Mouse (Mus musculus) subcutaneous adipose tissue, adult 2 months (tissue): ENCODE measurements around the gene Hmgcs1. TPM values are rescaled to one million over a fixed set of nuclear protein-coding genes. Genes with fewer than 3 reads are reported as not detected.

Source experiments
- polyA plus RNA-seq: library from polyadenylated mRNA; depleted of rRNA; stranded (reverse); fragments of >200 nt; gene quantifications from 2 replicates; pipeline ENCODE4 v1.2.3, GENCODE M21; 2012; ENCODE audit warnings: low replicate concordance; rRNA removed

The Hmgcs1 gene
- 36.6 and 111 TPM in 2 replicates for polyA plus RNA-seq

DNA sequence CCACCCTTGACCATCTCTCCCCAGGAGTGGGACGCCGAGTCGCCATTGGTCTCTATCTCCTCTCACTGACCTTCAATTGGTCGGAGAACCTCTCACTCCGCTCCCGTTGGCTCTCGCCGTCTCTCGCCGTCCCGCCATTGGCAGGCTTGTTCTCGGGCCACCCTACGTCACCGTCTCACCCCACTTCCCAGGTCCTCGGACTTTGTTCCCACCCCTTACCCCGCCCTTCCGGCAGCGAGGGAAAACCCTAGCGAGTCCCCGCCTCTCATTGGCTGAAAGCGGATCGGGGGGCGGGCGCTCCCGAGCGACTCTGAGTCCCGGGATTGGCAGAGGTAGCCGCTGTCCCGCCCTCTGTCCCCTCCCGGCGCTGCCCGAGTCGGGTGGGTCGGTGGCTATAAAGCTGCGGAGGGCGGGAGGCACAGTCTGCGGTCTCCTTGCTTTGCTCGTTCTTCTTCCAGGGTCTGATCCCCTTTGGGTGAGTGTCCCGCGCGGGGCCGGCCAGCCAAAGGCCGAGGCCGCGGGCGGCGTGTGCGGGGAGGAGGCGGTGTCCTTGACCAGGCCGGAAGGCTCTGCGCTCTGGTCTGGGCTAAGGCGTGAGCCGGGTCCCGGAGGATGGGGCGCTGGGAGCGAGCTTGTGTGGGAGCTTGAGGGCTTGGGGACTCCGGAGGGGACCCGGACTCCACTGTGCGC is at the start of gene Hmgcs1:
Gene Hmgcs1 (plus strand): TSS at position 341 of the 690 bp plus-strand sequence.

DNA sequence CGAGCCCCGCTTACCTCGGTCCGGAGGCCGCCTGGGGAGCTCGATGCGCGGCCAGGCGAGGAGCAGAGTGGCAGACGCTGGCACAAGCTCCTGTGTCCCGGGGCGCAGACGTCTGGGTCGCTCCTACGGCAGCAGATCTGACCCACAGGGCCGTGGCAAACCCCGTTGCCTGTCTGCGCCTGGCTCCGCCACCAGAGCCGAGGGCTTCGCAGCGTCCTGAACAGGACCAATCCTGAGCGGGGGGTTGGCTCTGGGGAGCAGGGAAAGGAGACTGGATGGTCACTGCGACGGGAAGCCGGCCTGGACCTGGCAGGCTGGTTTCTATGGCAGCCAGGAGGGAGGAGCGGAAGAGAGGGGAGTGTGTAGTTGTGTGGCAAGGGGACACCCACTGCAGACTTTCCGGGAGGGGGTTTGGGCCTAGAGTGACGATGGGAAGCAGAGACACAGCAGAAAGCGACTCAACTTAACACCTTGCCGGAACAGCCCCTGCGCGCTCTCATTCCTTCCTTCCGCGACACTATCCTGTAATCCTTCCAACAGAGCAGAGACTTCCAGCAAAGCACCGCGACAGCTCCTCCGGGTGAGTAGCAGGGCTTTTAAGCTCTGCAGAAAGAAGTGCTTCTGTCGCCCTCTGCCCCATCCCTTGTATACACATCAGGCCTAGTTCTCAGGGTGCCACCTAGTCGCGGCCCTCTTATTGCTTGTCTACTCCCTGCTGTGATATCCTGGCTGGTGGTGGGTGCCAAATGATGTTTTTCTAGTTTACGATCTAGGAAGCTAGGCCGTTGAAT is 65.7 kb downstream of the Hmgcs1 start, which contains the start of gene Nim1k:
Gene Nim1k (minus strand): TSS at position 202 of the 791 bp plus-strand sequence.

Other genes with a start within 250 kb of the Hmgcs1 start
- 18.0 and 46.1 TPM in 2 replicates for gene 4833420G17Rik, start 227.6 kb upstream of the Hmgcs1 start, polyA plus RNA-seq
- gene Tmem267, start 202.3 kb upstream of the Hmgcs1 start, polyA plus RNA-seq, result 8.4 and 10.5 TPM in 2 replicates
- gene 3110070M22Rik, start 202.0 kb upstream of the Hmgcs1 start, polyA plus RNA-seq, result 1.2 and 1.3 TPM in 2 replicates
- 0.04 and 2.5 TPM in 2 replicates for gene Ccl28, start 66.6 kb upstream of the Hmgcs1 start, polyA plus RNA-seq
- gene Nim1k, start 65.5 kb downstream of the Hmgcs1 start, polyA plus RNA-seq, result 0.78 and 1.1 TPM in 2 replicates
- 5.2 and 11.7 TPM in 2 replicates for gene Zfp131, start 100.5 kb downstream of the Hmgcs1 start, polyA plus RNA-seq
- gene AF067063, start 139.8 kb downstream of the Hmgcs1 start, polyA plus RNA-seq, result not detected in 2 replicates
- gene D13Ertd608e, start 145.6 kb downstream of the Hmgcs1 start, polyA plus RNA-seq, result 0.60 TPM in 1 of 2 replicates, not detected in the other
- not detected in 2 replicates for gene Tcstv1, start 204.4 kb downstream of the Hmgcs1 start, polyA plus RNA-seq
- not detected in 2 replicates for gene Gm21761, start 238.9 kb downstream of the Hmgcs1 start, polyA plus RNA-seq